Mouse (Mus musculus): ENCODE measurements around the gene Tmem238.

DNA sequence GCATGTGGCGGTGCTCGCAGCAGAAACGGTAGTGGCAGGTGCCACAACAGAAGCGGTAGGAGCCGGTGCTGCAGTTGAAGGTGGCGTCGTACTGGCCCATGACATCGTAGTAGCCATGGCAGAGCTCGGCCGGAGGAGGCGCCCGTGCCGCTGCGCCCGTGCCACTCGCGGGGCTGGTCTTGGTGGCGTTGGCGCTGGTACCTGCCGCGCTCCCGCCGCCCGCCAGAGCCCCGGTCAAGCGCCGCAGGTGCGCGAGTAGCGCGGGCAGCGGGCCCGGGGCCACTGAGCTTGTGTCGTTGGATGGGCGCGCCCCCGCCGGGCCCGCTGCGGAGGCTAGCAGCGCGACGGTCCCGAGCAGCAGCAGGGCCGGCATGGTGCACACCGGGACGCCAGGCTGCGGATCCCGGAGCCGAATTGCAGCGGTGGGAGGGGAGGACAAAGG is 46.9 kb upstream of the Tmem238 start:
- peak; percentile 54; the same call in 1 of the 2 replicates for TF ChIP-seq POLR2A (IDR thresholded peaks at IDR 0.05; ENCODE audit: borderline replicate concordance, extremely low read depth, insufficient read depth, insufficient read length, poor library complexity, severe bottlenecking)
- peak; percentile 65 for TF ChIP-seq CTCF (IDR thresholded peaks at IDR 0.05; ENCODE audit: borderline replicate concordance, extremely low read depth, insufficient read depth, insufficient read length)
